Mouse (Mus musculus) lung, adult 2 months (tissue): ENCODE measurements around the gene Rin2. TPM values are rescaled to one million over a fixed set of nuclear protein-coding genes. Genes with fewer than 3 reads are reported as not detected.

Experiments
- DNase-seq: peaks from one replicate; pipeline ENCODE4 v3.0.0; 2022
- H3K4me1 ChIP-seq: fragments of 200-500 bp; 2 replicates; pipeline ENCODE4 v1.6.1; 2011; ENCODE audit warnings: low read length; ENCODE audit not compliant: control insufficient read depth, insufficient read depth
- H3K4me3 ChIP-seq: fragments of 200-500 bp; replicated peaks from 2 replicates; pipeline ENCODE3; 2011; ENCODE audit warnings: low read depth, mild to moderate bottlenecking, control low read depth, low read length; ENCODE audit errors: extremely low read depth
- CTCF ChIP-seq: fragments of 200-500 bp; IDR thresholded peaks from 2 replicates; pipeline ENCODE4 v1.5.1; 2011; ENCODE audit warnings: mild to moderate bottlenecking, low read length, control low read depth; ENCODE audit not compliant: insufficient read depth
- POLR2A ChIP-seq: fragments of 200-500 bp; IDR thresholded peaks from 2 replicates; pipeline ENCODE4 v1.6.1; 2011; ENCODE audit warnings: low read depth, mild to moderate bottlenecking, control low read depth, low read length, borderline replicate concordance; ENCODE audit errors: extremely low read depth
- WGBS: fragments of 180-500 bp; shearing (Covaris S2); methylation state at CpG from one replicate; pipeline ENCODE4 v1.1.7; 2018; 5-methylcytosine and 5-hydroxymethylcytosine counted together
- polyA plus RNA-seq: library from polyadenylated mRNA; depleted of rRNA; stranded (reverse); fragments of >200 nt; gene quantifications from 2 replicates; pipeline ENCODE4 v1.2.3, GENCODE M21; 2012

Rin2 gene
- polyA plus RNA-seq, 1 experiment, result 44.3 TPM

DNA sequence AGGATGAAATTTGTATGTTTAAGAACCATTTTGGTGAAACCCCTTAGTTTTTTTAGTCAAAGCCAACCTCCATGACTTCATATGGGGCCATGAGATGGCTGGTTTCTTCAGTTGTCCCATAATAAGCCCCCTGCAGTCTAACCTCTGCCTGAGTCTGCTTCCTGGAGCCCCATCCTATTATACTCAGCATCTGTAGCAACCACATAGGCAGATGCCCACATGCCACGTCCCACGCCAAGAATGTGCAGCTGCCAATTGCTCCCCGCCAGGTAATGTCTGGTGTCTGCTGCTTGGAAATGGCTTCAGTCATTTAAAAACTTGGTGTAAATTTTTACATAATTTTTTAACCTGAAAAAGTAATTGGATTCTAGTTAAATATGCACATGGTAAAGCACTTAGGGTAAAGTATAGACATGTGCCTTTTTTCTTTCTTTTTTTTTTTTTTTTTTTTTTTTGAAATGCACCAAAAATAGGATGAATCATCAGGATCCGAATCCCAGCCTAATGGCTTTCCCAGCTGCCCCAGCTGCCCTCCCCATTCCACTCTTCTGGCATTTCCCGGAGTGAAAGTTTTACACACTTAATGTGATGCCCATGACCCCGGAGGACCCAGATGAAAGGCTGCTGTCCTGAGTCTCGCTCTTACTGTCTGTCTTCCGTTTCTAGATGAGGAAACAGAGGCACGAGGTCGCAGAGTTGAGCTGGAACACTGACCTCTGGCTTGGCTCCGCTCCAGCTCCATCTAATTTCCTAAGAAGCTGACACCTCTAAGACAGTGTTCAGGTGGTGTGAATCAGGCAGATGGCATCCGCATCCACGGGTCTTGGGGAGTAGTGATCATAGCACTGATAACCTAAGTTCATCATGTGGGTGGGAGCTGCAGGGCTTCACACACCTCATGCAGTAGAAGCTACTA lies 68.0 kb downstream of the Rin2 start:
- DNase-seq, result no peak
- 72% methylated on average over 13 of the region's 13 CpGs for WGBS
- TF ChIP-seq CTCF (no peak), POLR2A (no peak)

GRCm38 (mm10) chr2:145746406-145746805 lies 71.4 kb downstream of the Rin2 start:
- DNase-seq, result no peak
- Histone ChIP-seq H3K4me3 (no peak overlapping the region), H3K4me1 (no peaks in the 10 kb centered on the region)
- TF ChIP-seq CTCF (no peak), POLR2A (no peak)
- WGBS, result 74% methylated on average over 1 of the region's 1 CpGs

More for the DNA sequence above, 68.0 kb downstream of the Rin2 start:
- no peak overlapping the region for H3K4me3 ChIP-seq
- peaks cover 2% of the 10 kb centered on the region; the same call in 1 of the 2 replicates for H3K4me1 ChIP-seq

DNA sequence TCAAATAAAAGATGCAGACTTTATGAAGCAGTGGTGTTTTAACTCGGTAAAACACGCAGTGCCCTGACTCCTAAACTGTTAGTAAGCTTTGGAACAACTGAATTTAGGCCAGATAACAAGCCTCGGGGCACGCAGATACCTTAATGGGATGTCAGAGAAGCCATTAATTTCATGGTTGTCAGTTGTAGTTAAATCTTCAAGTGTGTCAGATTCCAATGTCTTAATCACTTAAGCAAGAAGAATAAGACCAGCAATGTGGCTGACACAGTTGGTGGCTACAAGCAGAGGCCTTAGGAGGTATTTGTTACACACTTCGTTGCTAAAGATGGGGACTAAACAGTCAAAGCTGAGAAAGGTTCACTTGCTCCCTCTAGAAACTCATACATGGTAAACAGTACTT lies 74.6 kb downstream of the Rin2 start:
- 0 out of 2 replicates have a peak, but pooled peaks cover 2% of the 10 kb centered on the region for H3K4me1 ChIP-seq
- H3K4me3 ChIP-seq, result no peak overlapping the region
- DNase-seq, result no peak
- WGBS, result 83% methylated on average over 5 of the region's 5 CpGs
- TF ChIP-seq POLR2A (no peak), CTCF (no peak)

- 66% methylated on average over 6 of the region's 6 CpGs for WGBS
- H3K4me3 ChIP-seq, result no peak overlapping the region
- TF ChIP-seq POLR2A (no peak), CTCF (no peak)
- peaks cover 10% of the 10 kb centered on the region for H3K4me1 ChIP-seq
- no peak for DNase-seq
Observed at GRCm38 (mm10) chr2:145752572-145752971, 77.6 kb downstream of the Rin2 start.

DNA sequence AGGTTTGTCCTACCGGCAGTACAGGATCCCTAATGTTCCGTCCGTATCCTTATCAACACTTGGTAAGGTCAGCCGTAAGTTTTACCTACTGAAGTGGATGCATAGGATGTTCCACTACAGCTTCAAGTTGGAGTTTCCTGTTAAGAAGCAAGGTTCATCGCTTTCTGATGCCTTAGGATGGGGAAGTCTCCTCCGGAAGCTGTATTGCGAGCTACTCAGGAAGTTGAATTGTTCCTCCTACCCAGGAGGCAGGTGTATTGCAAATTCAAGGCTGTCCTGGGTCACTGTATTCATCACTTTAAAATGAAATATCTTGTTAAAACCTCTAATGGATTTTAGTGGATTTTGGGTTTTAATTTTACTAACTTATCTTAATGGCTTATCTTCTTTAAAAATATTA lies 79.0 kb downstream of the Rin2 start:
- H3K4me1 ChIP-seq, result peaks cover 10% of the 10 kb centered on the region
- WGBS, result 55% methylated on average over 7 of the region's 7 CpGs

GRCm38 (mm10) chr2:145755864-145756822 lies 81.1 kb downstream of the Rin2 start:
- 60% methylated on average over 12 of the region's 12 CpGs for WGBS
- H3K4me3 ChIP-seq, result no peak overlapping the region
- no peak for TF ChIP-seq POLR2A
- TF ChIP-seq CTCF, result no peak
- H3K4me1 ChIP-seq, result peaks cover 10% of the 10 kb centered on the region
- DNase-seq, result no peak

More for the DNA sequence above, 79.0 kb downstream of the Rin2 start:
- H3K4me3 ChIP-seq, result no peak overlapping the region
- no peak for TF ChIP-seq POLR2A
- TF ChIP-seq CTCF, result no peak
- DNase-seq, result no peak

DNA sequence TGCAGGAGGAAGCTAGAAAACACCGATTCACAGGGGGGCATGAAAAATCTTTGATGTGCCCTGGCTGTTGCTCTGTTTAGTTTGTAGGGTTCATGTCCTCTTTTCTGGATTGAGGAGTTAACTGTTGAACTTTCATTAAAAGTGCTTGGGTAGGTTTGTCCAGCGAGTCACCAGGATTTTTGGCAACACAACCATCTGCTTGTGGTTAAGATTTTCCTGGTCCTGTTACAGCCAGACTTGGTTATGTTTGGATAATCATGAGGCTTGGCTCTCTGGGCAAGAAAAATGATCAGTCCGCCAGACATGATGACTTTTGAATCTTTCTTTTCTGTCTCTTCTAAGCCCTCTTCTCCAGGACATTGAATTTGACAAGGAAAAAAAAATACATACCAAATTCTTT lies 85.1 kb downstream of the Rin2 start:
- WGBS, result 45% methylated on average over 3 of the region's 3 CpGs
- DNase-seq, result no peak
- TF ChIP-seq POLR2A, result no peak
- H3K4me3 ChIP-seq, result no peak overlapping the region
- H3K4me1 ChIP-seq, result peaks cover 7% of the 10 kb centered on the region

DNA sequence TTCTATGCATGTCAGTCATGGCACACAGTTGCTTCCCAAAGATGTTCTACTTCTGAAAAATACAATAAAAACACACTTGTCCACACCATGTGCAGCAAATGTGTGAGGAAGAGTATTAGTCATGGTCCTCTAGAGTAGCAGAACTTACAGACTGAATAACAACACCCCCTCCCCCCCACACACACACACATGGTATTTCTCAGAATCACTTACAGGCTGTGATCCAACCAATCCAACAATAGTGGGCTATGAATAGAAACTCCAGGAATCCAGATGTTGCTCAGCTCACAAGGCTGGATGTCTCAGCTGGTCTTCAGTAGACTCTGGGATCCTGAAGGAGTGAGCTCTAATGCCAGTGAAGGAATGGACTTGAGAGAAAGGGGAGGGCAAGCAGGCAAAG lies 86.4 kb downstream of the Rin2 start:
- Histone ChIP-seq H3K4me3 (no peak overlapping the region), H3K4me1 (peaks cover 2% of the 10 kb centered on the region)
- TF ChIP-seq POLR2A, result no peak
- no peak for TF ChIP-seq CTCF
- no peak for DNase-seq

DNA sequence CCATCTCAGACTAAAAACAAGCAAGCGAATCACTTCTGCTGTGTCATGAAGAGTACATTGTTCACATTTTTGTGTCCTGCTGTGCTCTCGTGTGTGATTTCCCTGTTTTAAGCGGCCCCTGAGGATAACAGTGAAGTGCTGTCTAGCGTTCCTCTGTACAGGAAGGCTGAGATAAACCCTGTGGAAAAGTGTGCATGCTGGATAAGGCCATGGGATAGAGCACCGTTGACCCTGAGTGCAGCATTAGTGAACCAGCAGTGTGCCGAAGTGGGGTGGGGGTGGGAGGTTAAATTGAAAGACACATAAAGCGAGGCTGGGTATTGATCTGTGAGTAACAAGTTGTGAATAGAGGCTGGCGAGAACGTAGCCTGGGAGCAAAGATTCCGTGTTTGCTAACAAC lies 94.9 kb downstream of the Rin2 start:
- TF ChIP-seq CTCF (no peak), POLR2A (no peak)
- no peak for DNase-seq
- Histone ChIP-seq H3K4me3 (no peak overlapping the region), H3K4me1 (peaks cover 2% of the 10 kb centered on the region; the same call in 1 of the 2 replicates)
- 60% methylated on average over 10 of the region's 10 CpGs for WGBS
